Mouse (Mus musculus) liver, postnatal 0 days (tissue): ENCODE data around the gene Habp2.

Source experiments
- CTCF ChIP-seq: sonication (generic); IDR thresholded peaks from 2 replicates; pipeline ENCODE4 v1.5.1; 2016; ENCODE audit warnings: antibody characterized with exemption, low read depth
- EP300 ChIP-seq: IDR thresholded peaks from 2 replicates; pipeline ENCODE4 v1.6.1; 2016; ENCODE audit warnings: antibody characterized with exemption, low read depth, mild to moderate bottlenecking

- TF ChIP-seq EP300: no peak
- TF ChIP-seq CTCF: no peak
These were observed 30.2 kb upstream of the Habp2 start for GRCm38 (mm10) chr19:56256741-56257140.
